Mouse (Mus musculus): ENCODE measurements around the gene Hist1h2bb. TPM values are rescaled to one million over a fixed set of nuclear protein-coding genes. Genes with fewer than 3 reads are reported as not detected.
A peak's percentile ranks its signal among the peaks of the same experiment; 100 is the strongest.
"Not testable (repeated sequence)": the region's sequence is repeated elsewhere in the genome, so short reads cannot be mapped to it uniquely, and the experiment has no call there.

Hist1h2bb gene
- 1 to 10 TPM; 5.1 to 7.0 TPM for total RNA-seq (2021)
- long read RNA-seq, experiment 1: 0 reads
- long read RNA-seq, experiment 2: 0 reads

- peak in 1 of 2 experiments; percentile 71 for DNase-seq
Observed at GRCm38 (mm10) chr13:23746201-23747080, at the start of gene Hist1h2bb. TSS of gene Hist1h2bb (plus strand) at chr13:23746734.

GRCm38 (mm10) chr13:23697491-23698299 lies 48.8 kb upstream of the Hist1h2bb start:
- intact Hi-C loops (cut with DNase I): loop anchor here (5.0 kb wide), 1 partner anchor 75 kb away; the partner anchor contains the start of genes Hist1h1e and Hist1h2be
- DNase-seq: no peak

More at GRCm38 (mm10) chr13:23746201-23747080, at the start of gene Hist1h2bb:
- intact Hi-C loops (cut with DNase I): loop anchor here (5.0 kb wide), 1 partner anchor 164 kb away; the partner anchor contains the start of gene Hist1h4d

GRCm38 (mm10) chr13:23698300-23698693 lies 48.2 kb upstream of the Hist1h2bb start, which contains the start of gene Hist1h4c:
TSS of gene Hist1h4c (minus strand) at chr13:23698454.
- peak; percentile 96 to 98 for DNase-seq
- intact Hi-C loops (cut with DNase I): loop anchor here (5.0 kb wide), 1 partner anchor 76 kb away; the partner anchor contains the start of genes Hist1h1e and Hist1h2be

GRCm38 (mm10) chr13:23698996-23699395 lies 47.5 kb upstream of the Hist1h2bb start:
- DNase-seq: no peak
- intact Hi-C loops (cut with DNase I): loop anchor here (5.0 kb wide), 1 partner anchor 77 kb away; the partner anchor contains the start of genes Hist1h1e and Hist1h2be

- DNase-seq: no peak
- intact Hi-C loops (cut with DNase I): loop anchor here (5.0 kb wide), 1 partner anchor 77 kb away; the partner anchor contains the start of genes Hist1h1e and Hist1h2be
Observed at GRCm38 (mm10) chr13:23699767-23700166, 46.8 kb upstream of the Hist1h2bb start.

- intact Hi-C loops (cut with DNase I): loop anchor here (1.0 kb wide), 1 partner anchor 31 kb away; no protein-coding TSS in a partner anchor
- DNase-seq: peak; percentile 24 to 51
Observed at GRCm38 (mm10) chr13:23700786-23701520, 45.6 kb upstream of the Hist1h2bb start.

- intact Hi-C loops (cut with DNase I): no loop called here
Observed at GRCm38 (mm10) chr13:23702220-23702619, 44.3 kb upstream of the Hist1h2bb start.

GRCm38 (mm10) chr13:23702801-23703200 lies 43.7 kb upstream of the Hist1h2bb start:
- DNase-seq; intact Hi-C loops (cut with DNase I): not testable (repeated sequence)

More at GRCm38 (mm10) chr13:23702220-23702619, 44.3 kb upstream of the Hist1h2bb start:
- no peak for DNase-seq

GRCm38 (mm10) chr13:23705751-23706356 lies 40.7 kb upstream of the Hist1h2bb start:
- DNase-seq: no peak
- intact Hi-C loops (cut with DNase I): no loop called here

GRCm38 (mm10) chr13:23706771-23707170 lies 39.8 kb upstream of the Hist1h2bb start:
- no peak for DNase-seq
- intact Hi-C loops (cut with DNase I): no loop called here

- intact Hi-C loops (cut with DNase I): no loop called here
- DNase-seq: no peak
Observed at GRCm38 (mm10) chr13:23708041-23708440, 38.5 kb upstream of the Hist1h2bb start.

GRCm38 (mm10) chr13:23708654-23709053 lies 37.9 kb upstream of the Hist1h2bb start:
- DNase-seq: no peak
- intact Hi-C loops (cut with DNase I): no loop called here

GRCm38 (mm10) chr13:23709714-23710373 lies 36.7 kb upstream of the Hist1h2bb start:
- intact Hi-C loops (cut with DNase I): no loop called here
- no peak for DNase-seq

- DNase-seq: peak; percentile 30 to 42
- intact Hi-C loops (cut with DNase I): no loop called here
Observed at GRCm38 (mm10) chr13:23710374-23711089, 36.0 kb upstream of the Hist1h2bb start, which contains the start of gene Hfe. TSS of gene Hfe (minus strand) at chr13:23710854.

- no peak for DNase-seq
- intact Hi-C loops (cut with DNase I): no loop called here
Observed at GRCm38 (mm10) chr13:23716261-23717042, 30.1 kb upstream of the Hist1h2bb start.

GRCm38 (mm10) chr13:23717176-23717575 lies 29.4 kb upstream of the Hist1h2bb start:
- intact Hi-C loops (cut with DNase I): no loop called here

GRCm38 (mm10) chr13:23717593-23718245 lies 28.8 kb upstream of the Hist1h2bb start:
- intact Hi-C loops (cut with DNase I); DNase-seq: not testable (repeated sequence)

More at GRCm38 (mm10) chr13:23717176-23717575, 29.4 kb upstream of the Hist1h2bb start:
- no peak for DNase-seq
